Mouse (Mus musculus) liver, embryonic 14.5 days (tissue): Measurements from ENCODE around the gene Nat8f5. TPM values are rescaled to one million over a fixed set of nuclear protein-coding genes. Genes with fewer than 3 reads are reported as not detected.
"Not testable (repeated sequence)": the region's sequence is repeated elsewhere in the genome, so short reads cannot be mapped to it uniquely, and the experiment has no call there.

ENCODE experiments used
- ATAC-seq: fragments of 200-750 bp; cut with Nextera tagmentation; 2 replicates; pipeline ENCODE4 v1.8.0; 2017; ENCODE audit warnings: moderate number of reproducible peaks, mild to moderate bottlenecking, moderate library complexity; ENCODE audit not compliant: insufficient read depth
- DNase-seq, 3 experiments: peaks; one replicate each; pipeline ENCODE4 v3.0.0-alpha.2; 2012 to 2013; ENCODE audit warnings: low read depth in 3 of 3, low spot score in 3 of 3
- H3K27ac ChIP-seq: fragments of 300-500 bp; sonication (generic); 2 replicates; pipeline ENCODE4 v1.5.1; 2014; ENCODE audit warnings: moderate library complexity, mild to moderate bottlenecking, control low read depth, inconsistent platforms
- H3K27me3 ChIP-seq: fragments of 300-500 bp; sonication (generic); 2 replicates; pipeline ENCODE4 v1.6.1; 2014; ENCODE audit warnings: mild to moderate bottlenecking, low read length, moderate library complexity; ENCODE audit not compliant: control insufficient read depth, insufficient read depth
- H3K36me3 ChIP-seq: fragments of 300-500 bp; sonication (generic); replicated peaks from 2 replicates; pipeline ENCODE4 v1.6.1; 2014; ENCODE audit warnings: low read depth; ENCODE audit not compliant: control insufficient read depth, insufficient read depth
- H3K4me1 ChIP-seq, 2 experiments: fragments of 200-500 bp in 1 of 2; fragments of 300-500 bp in 1 of 2; sonication (generic) in 1 of 2; replicated peaks; 2 replicates each; pipeline ENCODE4 v1.6.1; 2012 to 2014; ENCODE audit warnings: antibody characterized with exemption in 1 of 2, inconsistent platforms in 1 of 2, low read length in 1 of 2; ENCODE audit not compliant: control insufficient read depth in 2 of 2, insufficient read depth in 2 of 2
- H3K4me2 ChIP-seq: fragments of 300-500 bp; sonication (generic); 2 replicates; pipeline ENCODE4 v1.6.1; 2014; ENCODE audit warnings: low read depth, mild to moderate bottlenecking, control low read depth, moderate library complexity
- H3K4me3 ChIP-seq, 2 experiments: fragments of 200-500 bp in 1 of 2; fragments of 300-500 bp in 1 of 2; sonication (generic) in 1 of 2; 2 replicates each; pipeline ENCODE4 v1.5.1; 2012 to 2014; ENCODE audit warnings: low read depth in 2 of 2, low read length in 2 of 2, mild to moderate bottlenecking in 2 of 2, control low read depth in 1 of 2, inconsistent platforms in 1 of 2, moderate library complexity in 1 of 2; ENCODE audit not compliant: insufficient read depth in 1 of 2
- H3K9ac ChIP-seq: fragments of 300-500 bp; sonication (generic); replicated peaks from 2 replicates; pipeline ENCODE4 v1.6.1; 2014; ENCODE audit warnings: mild to moderate bottlenecking, control low read depth, moderate library complexity
- H3K9me3 ChIP-seq: fragments of 300-500 bp; sonication (generic); 2 replicates; pipeline ENCODE4 v1.6.1; 2016; ENCODE audit warnings: low read length, mixed read lengths; ENCODE audit not compliant: control insufficient read depth
- CTCF ChIP-seq: IDR thresholded peaks from 2 replicates; pipeline ENCODE4 v1.5.1; 2016; ENCODE audit warnings: antibody characterized with exemption, low read depth, control low read depth
- EP300 ChIP-seq: IDR thresholded peaks from 2 replicates; pipeline ENCODE4 v1.6.1; 2016; ENCODE audit warnings: antibody characterized with exemption, low read depth
- WGBS: fragments of 180-500 bp; shearing (Covaris S2); extraction: QIAGEN DNeasy Blood & Tissue Kit; methylation state at CpG from one replicate; pipeline ENCODE4 v1.1.7; 2014; ENCODE audit not compliant: insufficient replicate concordance; 5-methylcytosine and 5-hydroxymethylcytosine counted together
- polyA plus RNA-seq, 2 experiments: library from polyadenylated mRNA; depleted of rRNA in 1 of 2; stranded (reverse) in 1 of 2; unstranded in 1 of 2; fragments of >200 nt; fragmentation: Nextera tagmentation in 1 of 2; extraction: Ambion mirVana in 1 of 2; gene quantifications; 2 replicates each; pipeline versions ENCODE4 v1.2.1 to v1.2.3; 2012 to 2014

The Nat8f5 gene
- polyA plus RNA-seq (2012; rRNA removed): not detected in 2 replicates
- not detected in 2 replicates for polyA plus RNA-seq (2014; fragmentation: Nextera tagmentation; extraction: Ambion mirVana)

GRCm38 (mm10) chr6:85820837-85821236, at the start of gene Nat8f5, which contains the start of gene Nat8f6:
TSS of gene Nat8f5 (minus strand) at chr6:85820972.
TSS of gene Nat8f6 (minus strand) at chr6:85820954.
- ATAC-seq (no peak), DNase-seq (no peak)
- TF ChIP-seq EP300 (no peak), CTCF (no peak)
- H3K4me1 ChIP-seq: no peaks in the 10 kb centered on the region
- H3K27ac ChIP-seq: no peak within 1 kb of the TSS
- H3K9me3 ChIP-seq: no peaks in the 10 kb centered on the region
- H3K9ac ChIP-seq: no peak within 1 kb of the TSS
- no peaks in the 10 kb centered on the region for H3K27me3 ChIP-seq
- H3K36me3 ChIP-seq: no peaks in the 10 kb centered on the region
- H3K4me2 ChIP-seq: no peak within 1 kb of the TSS
- no peak within 1 kb of the TSS for H3K4me3 ChIP-seq
- 50% methylated on average over 5 of the region's 5 CpGs for WGBS

- not testable (repeated sequence) for ATAC-seq
These were observed 48.2 kb upstream of the Nat8f5 start, which contains the start of gene Nat8f2 for GRCm38 (mm10) chr6:85869006-85869405. TSS of gene Nat8f2 (minus strand) at chr6:85869158.

DNA sequence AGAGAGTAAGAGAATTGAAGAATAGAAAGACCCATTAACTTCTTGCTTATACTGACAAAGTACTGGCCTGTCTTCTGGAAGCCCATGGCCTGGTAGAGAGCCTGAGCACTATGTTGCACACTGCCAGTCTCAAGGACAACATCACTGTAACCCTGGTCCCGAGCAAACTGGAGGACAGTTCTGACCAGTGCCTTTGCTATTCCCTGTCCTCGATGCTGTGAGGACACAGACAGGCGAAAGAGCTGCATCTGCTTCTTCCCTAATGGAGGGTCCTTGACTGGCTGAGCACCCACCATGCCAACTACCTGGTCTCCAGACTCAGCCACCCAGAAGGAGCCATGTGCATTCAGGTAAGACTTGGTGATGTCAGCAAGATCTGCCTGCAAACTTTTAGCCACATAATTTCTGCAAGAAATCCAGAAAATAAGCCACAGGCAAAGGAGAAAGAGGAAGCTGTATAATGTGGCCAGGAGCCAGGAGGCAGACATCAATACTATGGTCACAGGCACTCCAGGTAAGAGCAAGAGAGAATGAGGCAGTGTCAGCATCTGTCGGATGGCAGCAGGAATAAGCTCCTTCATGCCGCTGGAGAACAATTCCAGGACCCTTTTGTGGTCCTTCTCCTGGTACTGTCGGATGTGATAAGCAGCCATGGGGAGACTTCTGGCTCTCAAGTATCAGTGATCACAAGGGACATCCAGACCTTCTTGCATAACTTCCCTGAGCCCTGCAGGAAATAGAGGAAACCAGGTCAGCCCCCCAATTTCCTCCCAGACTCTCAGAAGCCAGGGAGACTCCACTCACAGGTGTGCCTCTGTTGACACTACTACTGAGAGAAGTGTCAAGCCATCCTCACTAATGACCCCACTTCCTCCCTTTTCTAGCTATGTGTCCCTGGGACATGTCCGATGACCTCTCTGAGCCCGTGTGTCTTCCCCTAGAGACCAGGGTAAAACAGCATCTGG, 47.2 kb upstream of the Nat8f5 start:
- no peak for ATAC-seq
- no peak overlapping the region for H3K9ac ChIP-seq
- H3K4me2 ChIP-seq: no peak overlapping the region
- H3K27ac ChIP-seq: no peak overlapping the region
- H3K9me3 ChIP-seq: no peaks in the 10 kb centered on the region
- no peaks in the 10 kb centered on the region for H3K27me3 ChIP-seq
- no peak for DNase-seq
- H3K4me1 ChIP-seq: no peaks in the 10 kb centered on the region
- WGBS: 43% methylated on average over 8 of the region's 8 CpGs
- TF ChIP-seq CTCF (no peak), EP300 (no peak)
- H3K36me3 ChIP-seq: no peaks in the 10 kb centered on the region
- no peak overlapping the region for H3K4me3 ChIP-seq

More at GRCm38 (mm10) chr6:85869006-85869405, 48.2 kb upstream of the Nat8f5 start, which contains the start of gene Nat8f2:
- DNase-seq, H3K4me3 ChIP-seq, H3K4me1 ChIP-seq, H3K27me3 ChIP-seq, H3K9ac ChIP-seq, H3K4me2 ChIP-seq, H3K27ac ChIP-seq, H3K9me3 ChIP-seq, H3K36me3 ChIP-seq: not testable (repeated sequence)
- WGBS: 62% methylated on average over 5 of the region's 5 CpGs

- H3K9ac ChIP-seq, H3K36me3 ChIP-seq, H3K27me3 ChIP-seq, H3K4me3 ChIP-seq, ATAC-seq, DNase-seq, H3K4me1 ChIP-seq, H3K27ac ChIP-seq, H3K4me2 ChIP-seq, H3K9me3 ChIP-seq: not testable (repeated sequence)
- 38% methylated on average over 1 of the region's 1 CpGs for WGBS
These were observed 46.2 kb upstream of the Nat8f5 start for GRCm38 (mm10) chr6:85866995-85867394.

DNA sequence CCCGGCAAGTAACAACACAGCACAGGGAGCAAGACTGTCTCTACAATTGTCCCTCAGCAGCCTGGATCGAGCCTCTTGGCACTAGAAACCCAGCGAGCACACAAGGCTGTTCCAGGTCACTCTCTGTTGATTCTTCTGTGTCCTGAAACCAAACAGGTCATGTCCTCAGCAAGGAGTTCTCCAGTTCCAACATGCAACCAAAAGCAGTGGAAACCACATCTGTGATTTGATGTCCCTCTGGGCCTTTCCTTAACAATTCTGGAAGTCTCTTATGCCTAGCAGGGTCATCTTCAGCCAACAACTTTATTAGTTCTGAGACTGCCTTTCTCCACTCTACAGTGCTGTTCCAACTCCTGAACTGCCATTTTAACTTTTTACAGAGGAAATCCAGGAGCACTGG, 45.4 kb upstream of the Nat8f5 start:
- H3K4me2 ChIP-seq, DNase-seq, H3K36me3 ChIP-seq, H3K4me3 ChIP-seq, H3K9ac ChIP-seq, H3K27ac ChIP-seq, H3K9me3 ChIP-seq, H3K4me1 ChIP-seq, H3K27me3 ChIP-seq, ATAC-seq: not testable (repeated sequence)
- WGBS: 56% methylated on average over 3 of the region's 3 CpGs

- ATAC-seq, H3K9ac ChIP-seq, H3K4me2 ChIP-seq, H3K36me3 ChIP-seq, H3K27me3 ChIP-seq, H3K27ac ChIP-seq, DNase-seq, H3K9me3 ChIP-seq, H3K4me3 ChIP-seq, H3K4me1 ChIP-seq: not testable (repeated sequence)
- 40% methylated on average over 6 of the region's 7 CpGs for WGBS
These were observed 44.3 kb upstream of the Nat8f5 start for GRCm38 (mm10) chr6:85864900-85865639.
